Comparison of ENCODE assay signal across 22 mouse cellular contexts in genomic region chr10:17674454-17674853, GRCm38 (mm10). TPM values are rescaled to one million over a fixed set of nuclear protein-coding genes. Genes with fewer than 3 reads are reported as not detected.
DNase-seq lines count a peak whose midpoint lies in the region; ATAC-seq and TF ChIP-seq lines count a peak whose summit lies in the region.
"Had no signal": no experiment of that assay in that cellular context is flagged by ENCODE, and none has a peak within 500 bp of the region (broad histone marks: within the 10 kb centered on the region; RNA-seq: fewer than 3 reads in every experiment).

No protein-coding gene starts in this region.

- TF ChIP-seq EP300 in liver, postnatal 0 days (IDR thresholded peaks at IDR 0.05; ENCODE audit: low read depth) = no peak

- peak; percentile 30 for DNase-seq in kidney, adult 2 months
- no peak for DNase-seq in kidney, adult 18-20 months
- DNase-seq in liver, embryonic 13.5 days = no peak
- DNase-seq in liver, postnatal 0 days = no peak
- no peak for DNase-seq in Muller cell, postnatal 12 days (ENCODE audit: inconsistent ontology term)
- no peak for DNase-seq in T-cell, adult 2 months (ENCODE audit: low spot score)
- DNase-seq: adrenal gland, adult 2 months; adrenal gland, postnatal 14 days; cerebellum, adult 11 months; cerebellum, adult 2 months; cerebellum, adult 9-11 months; cerebellum, postnatal 25 days; forebrain, postnatal 0 days; gastrocnemius, postnatal 14 days had no signal

- H3K4me2 ChIP-seq in intestine, embryonic 15.5 days (replicated peaks) = no peak overlapping the region
- no peak overlapping the region for H3K4me2 ChIP-seq in liver, embryonic 13.5 days
- peak overlapping the region; percentile 44; the same call in 1 of the 2 replicates for H3K4me2 ChIP-seq in liver, postnatal 0 days (ENCODE audit: low read depth, low read length)
- H3K4me2 ChIP-seq: embryonic facial prominence, embryonic 12.5 days; embryonic facial prominence, embryonic 15.5 days; heart, embryonic 11.5 days; hindbrain, embryonic 12.5 days; hindbrain, embryonic 15.5 days had no signal

- H3K27me3 ChIP-seq in kidney, adult 2 months (replicated peaks; ENCODE audit: control insufficient read depth, insufficient read depth, low read length) = no peaks in the 10 kb centered on the region
- no peaks in the 10 kb centered on the region for H3K27me3 ChIP-seq in intestine, embryonic 15.5 days (replicated peaks)
- no peaks in the 10 kb centered on the region for H3K27me3 ChIP-seq in liver, embryonic 13.5 days
- H3K27me3 ChIP-seq in liver, postnatal 0 days (ENCODE audit: insufficient read depth, low read length) = no peaks in the 10 kb centered on the region
- H3K27me3 ChIP-seq: embryonic facial prominence, embryonic 12.5 days; embryonic facial prominence, embryonic 15.5 days; hindbrain, embryonic 12.5 days; hindbrain, embryonic 15.5 days; Patski had no signal

- H3K4me1 ChIP-seq in kidney, adult 2 months (ENCODE audit: control insufficient read depth, insufficient read depth, low read length) = no peaks in the 10 kb centered on the region
- no peaks in the 10 kb centered on the region for H3K4me1 ChIP-seq in intestine, embryonic 15.5 days (replicated peaks)
- H3K4me1 ChIP-seq in liver, embryonic 13.5 days (replicated peaks) = peaks cover 10% of the 10 kb centered on the region
- peaks cover 11% of the 10 kb centered on the region for H3K4me1 ChIP-seq in liver, postnatal 0 days (ENCODE audit: insufficient read depth)
- H3K4me1 ChIP-seq: embryonic facial prominence, embryonic 12.5 days; embryonic facial prominence, embryonic 15.5 days; hindbrain, embryonic 12.5 days; hindbrain, embryonic 15.5 days had no signal

- no peaks in the 10 kb centered on the region for H3K9me3 ChIP-seq in intestine, embryonic 15.5 days
- no peaks in the 10 kb centered on the region for H3K9me3 ChIP-seq in liver, embryonic 13.5 days (replicated peaks)
- H3K9me3 ChIP-seq in liver, postnatal 0 days (ENCODE audit: low read length) = no peaks in the 10 kb centered on the region
- H3K9me3 ChIP-seq: embryonic facial prominence, embryonic 12.5 days; embryonic facial prominence, embryonic 15.5 days; hindbrain, embryonic 12.5 days; hindbrain, embryonic 15.5 days had no signal

- no peaks in the 10 kb centered on the region for H3K36me3 ChIP-seq in kidney, adult 2 months (ENCODE audit: control insufficient read depth, insufficient read depth, low read length)
- no peaks in the 10 kb centered on the region for H3K36me3 ChIP-seq in intestine, embryonic 15.5 days
- H3K36me3 ChIP-seq in liver, embryonic 13.5 days = no peaks in the 10 kb centered on the region
- H3K36me3 ChIP-seq in liver, postnatal 0 days (replicated peaks; ENCODE audit: insufficient read depth, low read length) = no peaks in the 10 kb centered on the region
- H3K36me3 ChIP-seq: embryonic facial prominence, embryonic 12.5 days; embryonic facial prominence, embryonic 15.5 days; hindbrain, embryonic 12.5 days; hindbrain, embryonic 15.5 days had no signal

- no peak for TF ChIP-seq POLR2A in kidney, adult 2 months (IDR thresholded peaks at IDR 0.05; ENCODE audit: low read depth, low read length)

- H3K9ac ChIP-seq in intestine, embryonic 15.5 days = no peak overlapping the region
- H3K9ac ChIP-seq in liver, embryonic 13.5 days = no peak overlapping the region
- no peak overlapping the region for H3K9ac ChIP-seq in liver, postnatal 0 days (replicated peaks)
- H3K9ac ChIP-seq: embryonic facial prominence, embryonic 12.5 days; embryonic facial prominence, embryonic 15.5 days; forebrain, postnatal 0 days; hindbrain, embryonic 12.5 days; hindbrain, embryonic 15.5 days had no signal

- H3K27ac ChIP-seq in kidney, adult 2 months (ENCODE audit: insufficient read depth, low read depth, low read length) = no peak overlapping the region
- no peak overlapping the region for H3K27ac ChIP-seq in intestine, embryonic 15.5 days
- peak overlapping the region; percentile 58 for H3K27ac ChIP-seq in liver, embryonic 13.5 days
- H3K27ac ChIP-seq in liver, postnatal 0 days (ENCODE audit: low read depth) = peak overlapping the region; percentile 67; the same call in 1 of the 2 replicates
- H3K27ac ChIP-seq: embryonic facial prominence, embryonic 12.5 days; embryonic facial prominence, embryonic 15.5 days; hindbrain, embryonic 12.5 days; hindbrain, embryonic 15.5 days had no signal

- no peak overlapping the region for H3K4me3 ChIP-seq in kidney, adult 2 months (ENCODE audit: insufficient read depth, low read depth, low read length)
- no peak overlapping the region for H3K4me3 ChIP-seq in intestine, embryonic 15.5 days (replicated peaks)
- H3K4me3 ChIP-seq in liver, embryonic 13.5 days (replicated peaks) = no peak overlapping the region
- H3K4me3 ChIP-seq in liver, postnatal 0 days (ENCODE audit: low read depth, low read length) = no peak overlapping the region
- H3K4me3 ChIP-seq: embryonic facial prominence, embryonic 12.5 days; embryonic facial prominence, embryonic 15.5 days; hindbrain, embryonic 12.5 days; hindbrain, embryonic 15.5 days had no signal

- 60% methylated on average over 5 of the region's 5 CpGs for WGBS in kidney, adult 2 months
- 65% methylated on average over 5 of the region's 5 CpGs for WGBS in intestine, embryonic 15.5 days
- 70% methylated on average over 5 of the region's 5 CpGs for WGBS in liver, embryonic 13.5 days (ENCODE audit: insufficient replicate concordance)
- 57% methylated on average over 5 of the region's 5 CpGs for WGBS in liver, postnatal 0 days (ENCODE audit: insufficient replicate concordance)

- ATAC-seq in intestine, embryonic 15.5 days = peak; percentile 59
- ATAC-seq in liver, embryonic 13.5 days (ENCODE audit: low read depth) = peak; percentile 42; the same call in 1 of the 2 replicates
- peak; percentile 77 for ATAC-seq in liver, postnatal 0 days
- ATAC-seq: forebrain, embryonic 14.5 days; forebrain, postnatal 0 days; Patski had no signal

- TF ChIP-seq CTCF in kidney, adult 2 months (conservative IDR thresholded peaks at IDR 0.05; ENCODE audit: insufficient read depth, insufficient read length, low read depth, low read length) = no peak
- TF ChIP-seq CTCF in liver, postnatal 0 days (IDR thresholded peaks at IDR 0.05; ENCODE audit: low read depth) = no peak

RNA-seq across cellular contexts. Expression of gene Cited2, which starts 48.6 kb away (rescaled TPM):
- 70.7 and 80.9 TPM in 2 replicates for polyA plus RNA-seq in kidney, adult 2 months (2012; rRNA removed)
- polyA plus RNA-seq in intestine, embryonic 15.5 days (2015; fragmentation: Nextera tagmentation; extraction: Ambion mirVana) = 48.9 and 49.5 TPM in 2 replicates
- 16.9 and 22.2 TPM in 2 replicates for polyA plus RNA-seq in liver, embryonic 13.5 days (2015; fragmentation: Nextera tagmentation; extraction: Ambion mirVana)
- 17.0 and 17.1 TPM in 2 replicates for polyA plus RNA-seq in liver, postnatal 0 days (2015; fragmentation: Nextera tagmentation; extraction: Ambion mirVana)

Comparison
In these comparisons a context has a peak if more than half of its experiments do, and no peak if none do; other contexts are left out.
1. H3K27ac ChIP-seq: peak in liver, embryonic 13.5 days (single experiment) and liver, postnatal 0 days (single experiment); none in kidney, adult 2 months (single experiment) and intestine, embryonic 15.5 days (single experiment).
2. Peak in every context shown above with its lines, with median percentiles within 50 percentile points of each other: ATAC-seq.